Mouse (Mus musculus) thymus, adult 2 months (tissue): Measurements from ENCODE around the gene Fli1.

Experiments
- CTCF ChIP-seq: fragments of 200-500 bp; IDR thresholded peaks from 2 replicates; pipeline ENCODE4 v1.5.1; 2012; ENCODE audit warnings: mild to moderate bottlenecking, control low read depth, low read length, moderate library complexity, borderline replicate concordance; ENCODE audit not compliant: control insufficient read depth, poor library complexity, insufficient read depth; ENCODE audit errors: extremely low read depth
- POLR2A ChIP-seq: fragments of 200-500 bp; IDR thresholded peaks from 2 replicates; pipeline ENCODE4 v1.6.1; 2012; ENCODE audit warnings: mild to moderate bottlenecking, low read length, control low read depth, moderate library complexity; ENCODE audit not compliant: control insufficient read depth, poor library complexity, insufficient read depth; ENCODE audit errors: extremely low read depth

DNA sequence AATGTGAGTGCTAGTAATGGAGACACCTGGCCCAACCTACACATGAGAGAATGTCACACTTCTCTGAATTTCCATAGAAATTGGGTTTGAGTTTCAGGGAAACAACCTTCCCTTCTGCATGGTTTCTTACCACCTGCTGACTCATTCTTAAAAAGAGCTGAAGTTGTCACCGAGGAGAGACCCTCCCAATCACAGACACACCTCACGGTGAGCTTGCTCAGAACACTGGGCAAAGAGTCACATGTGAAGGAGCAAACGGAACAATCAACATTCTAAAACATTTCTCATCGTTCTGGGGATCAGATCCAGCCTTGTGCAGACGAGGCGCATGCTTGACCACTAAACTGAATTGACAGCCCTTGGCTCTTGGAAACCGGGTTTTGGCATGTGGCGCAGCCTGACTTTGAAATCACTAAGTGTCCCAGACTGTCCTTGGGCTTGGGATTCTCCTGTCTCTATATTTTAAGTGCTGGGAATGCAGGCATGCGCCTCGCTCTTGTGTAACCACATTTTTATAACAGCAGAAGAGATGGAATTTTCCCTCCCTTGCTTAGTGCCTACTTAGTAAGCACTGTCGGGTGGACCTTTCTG, 8.5 kb downstream of the Fli1 start:
- no peak for TF ChIP-seq CTCF
- no peak for TF ChIP-seq POLR2A
